Mouse (Mus musculus): ENCODE measurements around the gene Car15. TPM values are rescaled to one million over a fixed set of nuclear protein-coding genes. Genes with fewer than 3 reads are reported as not detected.

Gene Car15
- 1.8 and 3.3 TPM in 2 replicates for polyA plus RNA-seq (2015; fragmentation: Nextera tagmentation; extraction: Ambion mirVana)

DNA sequence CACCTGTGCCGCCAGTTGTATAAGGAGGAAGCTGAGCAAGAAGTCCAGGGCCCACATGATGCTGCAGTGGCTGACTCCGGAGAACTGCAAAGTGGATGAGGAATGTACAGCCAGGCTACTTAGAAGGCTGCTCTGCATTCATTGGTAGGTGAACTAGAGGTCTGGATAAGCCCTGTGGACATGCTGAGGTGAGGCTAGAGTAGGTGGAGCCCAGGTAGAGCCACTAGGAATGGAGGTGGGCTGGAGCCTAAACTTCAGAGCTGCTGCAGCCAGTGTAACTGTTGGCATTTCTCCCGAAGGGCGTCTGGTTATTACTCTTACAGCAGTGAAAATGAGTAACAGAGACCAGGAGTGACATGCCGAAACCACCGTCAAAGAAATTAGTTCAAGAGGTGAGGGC lies at the start of gene Car15:
TSS of gene Car15 (minus strand) at position 314 of the 400 bp plus-strand sequence.
- no peak within 1 kb of the TSS for H3K4me2 ChIP-seq
- peaks cover 46% of the 10 kb centered on the region for H3K27me3 ChIP-seq
- 79% methylated on average over 6 of the region's 6 CpGs for WGBS
- H3K9ac ChIP-seq: no peak within 1 kb of the TSS
- H3K9me3 ChIP-seq: no peaks in the 10 kb centered on the region
- H3K4me3 ChIP-seq: no peak within 1 kb of the TSS
- ATAC-seq (ENCODE audit: borderline replicate concordance, extremely low read depth, low FRiP score, low TSS enrichment): no peak
- H3K36me3 ChIP-seq: peaks cover 22% of the 10 kb centered on the region
- H3K4me1 ChIP-seq: peaks cover 10% of the 10 kb centered on the region; the same call in 1 of the 2 replicates
- H3K27ac ChIP-seq: no peak within 1 kb of the TSS

DNA sequence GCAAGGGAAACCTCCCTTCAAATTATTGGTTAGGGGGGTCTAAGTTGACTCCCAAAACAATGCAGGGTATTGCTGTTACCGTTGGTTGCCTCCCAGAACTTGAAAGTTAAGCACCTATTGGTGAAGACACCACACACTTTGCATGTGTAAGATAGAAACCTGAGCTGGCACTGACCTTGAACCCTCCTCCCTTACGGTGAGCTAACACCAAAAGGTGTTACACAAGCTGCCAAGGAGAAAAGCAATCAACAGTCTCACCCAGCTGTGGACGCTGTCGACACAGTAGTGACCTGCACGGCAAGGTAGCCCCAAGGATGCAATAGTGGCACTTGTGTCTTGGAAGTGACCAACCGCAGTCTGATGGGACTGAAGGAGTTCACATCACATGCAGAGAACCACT lies 46.0 kb upstream of the Car15 start:
- 70% methylated on average over 6 of the region's 6 CpGs for WGBS
- Histone ChIP-seq H3K4me1 (peaks cover 11% of the 10 kb centered on the region; the same call in 1 of the 2 replicates), H3K4me3 (no peak overlapping the region), H3K9me3 (no peaks in the 10 kb centered on the region), H3K9ac (no peak overlapping the region), H3K27me3 (no peaks in the 10 kb centered on the region), H3K4me2 (no peak overlapping the region), H3K27ac (no peak overlapping the region), H3K36me3 (no peaks in the 10 kb centered on the region)
- ATAC-seq (ENCODE audit: borderline replicate concordance, extremely low read depth, low FRiP score, low TSS enrichment): no peak

DNA sequence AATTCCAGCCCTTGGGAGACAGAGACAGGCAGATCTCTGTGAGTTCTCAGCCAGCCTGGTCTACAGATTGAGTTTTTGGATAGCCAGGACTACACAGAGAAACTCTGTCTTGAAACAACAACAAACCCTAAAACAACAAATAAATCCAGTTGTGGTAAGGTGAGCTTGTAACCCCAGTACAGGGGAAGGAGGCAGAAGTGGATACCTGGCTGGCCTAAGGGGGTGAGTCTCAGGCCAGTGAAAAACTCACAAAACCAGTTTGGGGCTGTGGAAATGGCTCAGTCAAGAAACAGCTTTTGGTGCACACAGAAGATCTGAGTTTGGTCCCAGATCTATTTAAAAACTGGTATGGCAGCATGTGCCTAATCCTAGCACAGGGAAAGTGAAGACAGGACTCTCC lies 44.0 kb upstream of the Car15 start:
- no peaks in the 10 kb centered on the region for H3K36me3 ChIP-seq
- H3K27ac ChIP-seq: no peak overlapping the region
- H3K4me2 ChIP-seq: no peak overlapping the region
- H3K4me3 ChIP-seq: no peak overlapping the region
- no peaks in the 10 kb centered on the region for H3K27me3 ChIP-seq
- no peaks in the 10 kb centered on the region for H3K9me3 ChIP-seq
- H3K4me1 ChIP-seq: peaks cover 11% of the 10 kb centered on the region; the same call in 1 of the 2 replicates
- no peak overlapping the region for H3K9ac ChIP-seq
- ATAC-seq (ENCODE audit: borderline replicate concordance, extremely low read depth, low FRiP score, low TSS enrichment): no peak

DNA sequence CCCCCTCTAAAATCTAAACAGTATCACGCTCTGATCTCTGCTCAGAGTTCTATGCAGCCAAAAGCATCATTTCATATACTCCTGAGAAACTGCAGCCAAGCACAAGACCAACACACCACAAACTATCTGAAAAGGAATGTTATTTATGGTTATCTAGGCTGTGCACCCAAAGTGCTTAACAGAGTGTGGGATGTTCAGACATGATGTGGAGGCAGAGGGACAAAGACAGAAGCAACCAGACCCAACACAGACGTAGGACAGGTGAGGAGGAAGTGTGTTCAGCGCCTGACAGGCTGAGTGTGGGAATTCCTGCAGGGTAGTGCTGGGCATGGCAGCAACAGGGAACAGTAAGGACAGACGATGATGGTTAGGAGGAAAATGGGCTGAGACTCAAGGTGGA lies 41.4 kb upstream of the Car15 start:
- Histone ChIP-seq H3K4me3 (no peak overlapping the region), H3K27ac (no peak overlapping the region), H3K9me3 (no peaks in the 10 kb centered on the region), H3K4me1 (peaks cover 11% of the 10 kb centered on the region; the same call in 1 of the 2 replicates), H3K27me3 (no peaks in the 10 kb centered on the region), H3K9ac (no peak overlapping the region), H3K4me2 (no peak overlapping the region), H3K36me3 (no peaks in the 10 kb centered on the region)
- no peak for ATAC-seq (ENCODE audit: borderline replicate concordance, extremely low read depth, low FRiP score, low TSS enrichment)
- WGBS: 80% methylated on average over 4 of the region's 4 CpGs

DNA sequence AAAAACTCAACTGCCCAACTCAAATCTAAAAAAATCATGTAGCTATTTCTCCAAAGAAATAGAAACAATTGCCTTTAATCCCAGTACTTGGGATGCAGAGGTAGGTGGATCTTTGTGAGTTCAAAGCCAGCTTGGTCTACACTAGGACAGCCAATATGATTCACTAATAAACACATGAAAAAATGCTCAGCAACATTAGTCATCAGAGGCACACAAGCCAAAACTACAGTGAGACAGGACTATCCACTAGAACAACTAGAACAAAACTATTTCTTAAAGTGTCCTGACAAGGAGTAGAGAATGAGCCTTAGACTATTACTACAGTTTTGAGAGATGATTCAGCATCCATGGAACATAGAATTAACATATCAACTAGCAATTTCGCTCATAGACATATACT lies 37.9 kb upstream of the Car15 start:
- H3K27ac ChIP-seq: no peak overlapping the region
- H3K9me3 ChIP-seq: no peaks in the 10 kb centered on the region
- no peak overlapping the region for H3K4me2 ChIP-seq
- H3K4me3 ChIP-seq: no peak overlapping the region
- peaks cover 17% of the 10 kb centered on the region for H3K36me3 ChIP-seq
- ATAC-seq (ENCODE audit: borderline replicate concordance, extremely low read depth, low FRiP score, low TSS enrichment): no peak
- no peaks in the 10 kb centered on the region for H3K4me1 ChIP-seq
- H3K9ac ChIP-seq: no peak overlapping the region
- no peaks in the 10 kb centered on the region for H3K27me3 ChIP-seq
- WGBS: 91% methylated on average over 1 of the region's 1 CpGs

DNA sequence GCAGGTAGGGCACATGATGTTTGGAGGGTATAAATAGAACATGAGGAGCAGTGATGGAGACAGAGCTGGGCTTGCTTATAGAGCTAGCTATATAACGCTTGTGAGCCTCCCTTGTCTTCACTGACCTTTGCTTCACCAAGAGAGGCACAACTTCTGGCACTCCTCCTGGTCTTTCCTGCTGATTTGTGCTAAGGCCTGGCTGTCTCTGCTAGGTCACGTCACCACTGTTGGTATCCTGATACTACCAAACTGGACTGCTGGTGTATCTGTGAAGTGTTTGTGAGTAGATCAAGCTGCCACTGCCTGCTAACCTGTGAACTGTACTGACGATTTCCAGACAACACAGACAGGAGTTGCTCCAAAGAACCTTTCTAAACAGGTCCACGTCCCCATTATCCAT lies 37.0 kb upstream of the Car15 start:
- Histone ChIP-seq H3K27me3 (no peaks in the 10 kb centered on the region), H3K9ac (no peak overlapping the region), H3K4me1 (no peaks in the 10 kb centered on the region), H3K36me3 (peaks cover 26% of the 10 kb centered on the region), H3K4me2 (no peak overlapping the region), H3K27ac (no peak overlapping the region), H3K4me3 (no peak overlapping the region), H3K9me3 (no peaks in the 10 kb centered on the region)
- no peak for ATAC-seq (ENCODE audit: borderline replicate concordance, extremely low read depth, low FRiP score, low TSS enrichment)
- WGBS: 69% methylated on average over 4 of the region's 4 CpGs

DNA sequence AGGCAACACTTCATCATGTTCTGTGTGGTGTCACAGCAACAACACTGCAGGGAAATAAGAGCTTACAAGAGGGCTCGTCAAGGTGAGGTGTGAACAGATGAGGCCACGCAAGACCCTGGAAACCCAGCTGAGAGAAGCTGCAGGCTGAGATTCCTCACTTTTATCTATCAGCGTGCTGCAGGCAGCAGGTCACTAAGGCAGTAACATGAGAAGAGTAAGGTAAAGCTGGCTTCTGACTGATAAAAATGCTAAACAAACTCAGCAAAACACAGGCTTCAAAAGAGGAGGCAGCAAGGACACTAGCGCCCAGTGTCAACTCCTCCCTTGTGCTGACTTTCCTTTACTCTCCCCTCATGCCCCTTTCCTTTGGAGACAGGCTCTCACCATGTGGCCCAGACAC lies 34.8 kb upstream of the Car15 start:
- peaks cover 29% of the 10 kb centered on the region for H3K36me3 ChIP-seq
- no peaks in the 10 kb centered on the region for H3K9me3 ChIP-seq
- ATAC-seq (ENCODE audit: borderline replicate concordance, extremely low read depth, low FRiP score, low TSS enrichment): no peak
- no peaks in the 10 kb centered on the region for H3K4me1 ChIP-seq
- no peak overlapping the region for H3K27ac ChIP-seq
- no peak overlapping the region for H3K9ac ChIP-seq
- WGBS: 41% methylated on average over 4 of the region's 4 CpGs
- no peak overlapping the region for H3K4me2 ChIP-seq
- H3K27me3 ChIP-seq: no peaks in the 10 kb centered on the region
- H3K4me3 ChIP-seq: no peak overlapping the region

DNA sequence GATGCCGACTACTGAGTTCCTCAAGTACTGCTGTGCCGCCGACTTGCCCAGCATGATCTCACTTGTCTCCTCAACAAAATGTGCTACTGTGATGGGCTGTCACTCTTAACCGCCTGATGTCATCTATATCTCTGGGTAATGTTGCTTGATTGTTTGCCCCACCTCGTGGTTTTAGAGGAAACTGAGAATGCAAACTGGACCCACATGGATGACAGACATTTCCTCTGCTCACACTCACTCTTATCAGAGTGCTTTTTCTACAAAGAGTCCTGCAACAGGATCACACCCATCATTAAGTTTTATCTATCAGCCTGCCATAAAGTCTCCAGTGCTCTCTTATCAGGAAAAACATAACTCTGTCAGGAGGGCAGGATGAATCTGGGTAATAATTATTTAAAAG lies 33.1 kb upstream of the Car15 start:
- Histone ChIP-seq H3K27ac (no peak overlapping the region), H3K27me3 (no peaks in the 10 kb centered on the region), H3K4me1 (no peaks in the 10 kb centered on the region), H3K4me3 (no peak overlapping the region), H3K4me2 (no peak overlapping the region), H3K9ac (no peak overlapping the region), H3K36me3 (peaks cover 29% of the 10 kb centered on the region), H3K9me3 (no peaks in the 10 kb centered on the region)
- 57% methylated on average over 5 of the region's 5 CpGs for WGBS
- ATAC-seq (ENCODE audit: borderline replicate concordance, extremely low read depth, low FRiP score, low TSS enrichment): no peak

DNA sequence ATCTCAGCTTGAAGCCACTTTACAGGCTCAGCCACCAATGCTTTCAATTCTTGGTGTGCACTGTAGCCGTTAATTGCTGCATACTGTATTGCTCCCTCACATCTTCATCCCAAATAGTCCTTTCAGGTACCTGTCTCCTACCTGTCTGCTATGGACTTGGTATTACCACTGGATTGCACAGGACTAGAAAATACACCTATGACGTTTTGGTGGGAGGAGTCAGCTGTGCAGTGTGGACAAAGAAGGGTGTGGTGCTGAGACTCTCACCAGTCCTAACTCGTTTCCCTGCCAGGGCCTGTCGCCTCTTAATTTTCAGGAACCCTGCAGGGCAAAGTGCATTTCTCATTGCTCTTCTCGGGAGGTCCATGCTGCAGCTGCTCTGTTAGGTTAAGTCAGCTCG lies 27.6 kb upstream of the Car15 start:
- no peak for ATAC-seq (ENCODE audit: borderline replicate concordance, extremely low read depth, low FRiP score, low TSS enrichment)
- Histone ChIP-seq H3K4me2 (no peak overlapping the region), H3K4me3 (no peak overlapping the region), H3K27ac (no peak overlapping the region), H3K9me3 (no peaks in the 10 kb centered on the region), H3K4me1 (no peaks in the 10 kb centered on the region), H3K27me3 (no peaks in the 10 kb centered on the region), H3K9ac (no peak overlapping the region), H3K36me3 (peaks cover 19% of the 10 kb centered on the region)
- 69% methylated on average over 6 of the region's 6 CpGs for WGBS

DNA sequence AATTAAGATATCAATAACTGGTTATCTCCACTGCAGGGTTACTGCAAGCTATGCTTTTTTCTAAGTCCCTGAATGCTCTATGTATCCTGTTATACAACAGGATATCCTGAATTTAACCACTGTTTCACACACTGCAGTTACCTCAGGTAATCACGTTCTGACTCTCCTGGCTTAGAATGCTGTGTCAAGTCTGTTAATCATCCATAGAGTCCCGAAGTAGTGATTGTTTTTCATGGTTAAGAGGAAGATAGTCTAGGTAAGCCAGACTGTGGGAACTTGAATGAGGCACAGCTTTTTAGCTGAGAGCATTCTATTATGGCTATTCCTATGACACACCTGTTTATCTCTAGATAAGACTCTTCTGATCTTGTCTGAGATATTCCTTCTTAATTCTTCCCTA lies 27.1 kb upstream of the Car15 start:
- H3K9ac ChIP-seq: no peak overlapping the region
- no peak overlapping the region for H3K27ac ChIP-seq
- WGBS: 65% methylated on average over 2 of the region's 2 CpGs
- no peaks in the 10 kb centered on the region for H3K4me1 ChIP-seq
- ATAC-seq (ENCODE audit: borderline replicate concordance, extremely low read depth, low FRiP score, low TSS enrichment): no peak
- H3K27me3 ChIP-seq: no peaks in the 10 kb centered on the region
- H3K9me3 ChIP-seq: no peaks in the 10 kb centered on the region
- H3K4me3 ChIP-seq: no peak overlapping the region
- H3K36me3 ChIP-seq: peaks cover 16% of the 10 kb centered on the region
- no peak overlapping the region for H3K4me2 ChIP-seq

DNA sequence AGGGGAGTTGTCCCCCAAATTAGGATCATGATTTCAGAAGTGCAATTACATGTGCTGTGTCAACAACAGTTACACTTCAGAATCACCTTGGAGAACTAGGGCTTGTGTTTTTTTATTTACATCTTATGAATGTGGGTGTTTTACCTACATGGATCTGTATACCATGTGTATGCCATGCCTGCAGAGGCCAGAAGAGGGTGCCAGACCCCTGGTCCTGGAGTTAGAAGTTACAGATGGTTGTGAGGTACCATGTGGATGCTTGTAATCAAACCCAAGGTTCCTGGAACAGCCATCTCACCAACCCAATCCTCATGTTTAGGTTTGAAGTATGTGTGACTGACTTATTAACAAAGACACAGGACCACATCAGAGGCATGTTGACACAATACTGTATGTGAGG lies 20.4 kb upstream of the Car15 start:
- no peak for ATAC-seq (ENCODE audit: borderline replicate concordance, extremely low read depth, low FRiP score, low TSS enrichment)
- no peak overlapping the region for H3K4me3 ChIP-seq
- H3K36me3 ChIP-seq: peaks cover 61% of the 10 kb centered on the region
- H3K9me3 ChIP-seq: no peaks in the 10 kb centered on the region
- H3K4me2 ChIP-seq: no peak overlapping the region
- H3K27me3 ChIP-seq: no peaks in the 10 kb centered on the region
- H3K27ac ChIP-seq: no peak overlapping the region
- no peak overlapping the region for H3K9ac ChIP-seq
- H3K4me1 ChIP-seq: no peaks in the 10 kb centered on the region

DNA sequence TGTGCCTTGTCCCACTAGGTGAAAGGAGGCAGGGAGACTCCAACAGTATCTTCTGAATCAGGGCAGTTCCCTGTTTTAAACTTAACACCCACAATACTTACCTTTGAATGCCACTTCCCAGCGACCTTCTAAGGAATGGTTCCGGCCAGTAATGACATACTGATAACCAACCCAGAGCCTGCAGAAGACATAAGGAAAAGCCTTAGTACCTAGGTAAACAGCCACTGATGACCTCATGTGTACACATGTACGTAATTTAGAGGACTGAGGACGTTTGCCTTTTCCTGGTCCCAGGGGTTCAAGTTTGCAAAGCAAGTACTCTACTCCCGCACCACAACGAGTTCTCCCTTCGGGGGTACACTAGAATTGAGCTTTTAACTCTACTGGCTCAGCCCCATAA lies 19.0 kb upstream of the Car15 start:
- H3K9ac ChIP-seq: no peak overlapping the region
- H3K4me3 ChIP-seq: no peak overlapping the region
- WGBS: 75% methylated on average over 7 of the region's 7 CpGs
- no peaks in the 10 kb centered on the region for H3K4me1 ChIP-seq
- no peak for ATAC-seq (ENCODE audit: borderline replicate concordance, extremely low read depth, low FRiP score, low TSS enrichment)
- peaks cover 71% of the 10 kb centered on the region for H3K36me3 ChIP-seq
- no peak overlapping the region for H3K27ac ChIP-seq
- H3K9me3 ChIP-seq: no peaks in the 10 kb centered on the region
- no peak overlapping the region for H3K4me2 ChIP-seq
- H3K27me3 ChIP-seq: no peaks in the 10 kb centered on the region

DNA sequence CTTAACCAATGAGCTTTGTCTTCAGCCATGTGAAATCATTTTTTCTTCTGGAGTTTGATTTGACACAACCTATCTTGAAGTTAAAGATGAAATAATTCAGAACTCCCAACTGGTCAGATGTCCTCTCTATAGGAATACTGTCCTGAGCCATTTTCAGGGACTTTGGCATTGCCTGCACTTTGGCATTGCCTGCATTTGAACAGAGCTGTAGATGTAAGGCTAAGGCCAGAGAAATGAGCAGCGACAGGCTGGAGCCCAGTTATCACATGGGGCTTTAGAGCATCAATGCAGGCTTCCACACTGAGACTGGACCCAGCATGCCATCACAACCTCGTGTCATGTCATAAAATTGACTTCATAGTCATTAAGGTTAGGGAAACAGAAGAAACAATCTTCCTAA lies 15.1 kb upstream of the Car15 start:
- Histone ChIP-seq H3K4me2 (no peak overlapping the region), H3K4me1 (no peaks in the 10 kb centered on the region), H3K27ac (no peak overlapping the region), H3K9me3 (no peaks in the 10 kb centered on the region), H3K9ac (no peak overlapping the region), H3K36me3 (peaks cover 87% of the 10 kb centered on the region), H3K4me3 (no peak overlapping the region), H3K27me3 (no peaks in the 10 kb centered on the region)
- 83% methylated on average over 2 of the region's 2 CpGs for WGBS
- no peak for ATAC-seq (ENCODE audit: borderline replicate concordance, extremely low read depth, low FRiP score, low TSS enrichment)
